Mouse (Mus musculus) right cerebral cortex, adult 2 months (tissue): ENCODE results near the gene Pde11a.

ENCODE experiments used
- DNase-seq, 2 experiments: peaks; one replicate each; pipeline ENCODE4 v3.0.0; 2021 to 2022; ENCODE audit warnings: low spot score in 2 of 2

The Pde11a gene

GRCm38 (mm10) chr2:75959850-75960365 is 378.7 kb downstream of the Pde11a start:
- DNase-seq = no peak

GRCm38 (mm10) chr2:75959183-75959849 is 379.3 kb downstream of the Pde11a start:
- no peak for DNase-seq

GRCm38 (mm10) chr2:75955709-75956108 is 382.9 kb downstream of the Pde11a start:
- no peak for DNase-seq

- DNase-seq = no peak
These were observed 385.3 kb downstream of the Pde11a start for GRCm38 (mm10) chr2:75953320-75953719.

- no peak for DNase-seq
These were observed 387.9 kb downstream of the Pde11a start for GRCm38 (mm10) chr2:75950685-75951084.
